Mouse (Mus musculus) neural tube, embryonic 12.5 days (tissue): Measurements from ENCODE around the gene Rhbdf1. TPM values are rescaled to one million over a fixed set of nuclear protein-coding genes. Genes with fewer than 3 reads are reported as not detected.

Experiments
- ATAC-seq: fragments of 200-750 bp; cut with Nextera tagmentation; 2 replicates; pipeline ENCODE4 v1.8.0; 2017; ENCODE audit warnings: low read depth, mild to moderate bottlenecking, moderate TSS enrichment, moderate library complexity; ENCODE audit not compliant: low FRiP score
- H3K27ac ChIP-seq: fragments of 300-500 bp; sonication (generic); 2 replicates; pipeline ENCODE4 v1.5.1; 2016
- H3K27me3 ChIP-seq: fragments of 300-500 bp; sonication (generic); replicated peaks from 2 replicates; pipeline ENCODE4 v1.6.1; 2016; ENCODE audit warnings: mild to moderate bottlenecking
- H3K36me3 ChIP-seq: fragments of 300-500 bp; sonication (generic); 2 replicates; pipeline ENCODE4 v1.6.1; 2016; ENCODE audit warnings: mild to moderate bottlenecking
- H3K4me1 ChIP-seq: fragments of 300-500 bp; sonication (generic); 2 replicates; pipeline ENCODE4 v1.6.1; 2016
- H3K4me2 ChIP-seq: fragments of 300-500 bp; sonication (generic); replicated peaks from 2 replicates; pipeline ENCODE4 v1.6.1; 2016; ENCODE audit warnings: mild to moderate bottlenecking
- H3K4me3 ChIP-seq: fragments of 300-500 bp; sonication (generic); 2 replicates; pipeline ENCODE4 v1.5.1; 2016
- H3K9ac ChIP-seq: fragments of 300-500 bp; sonication (generic); 2 replicates; pipeline ENCODE4 v1.6.1; 2016; ENCODE audit warnings: mild to moderate bottlenecking
- H3K9me3 ChIP-seq: fragments of 300-500 bp; sonication (generic); 2 replicates; pipeline ENCODE4 v1.6.1; 2016; ENCODE audit warnings: mild to moderate bottlenecking
- WGBS: fragments of 180-500 bp; shearing (Covaris S2); methylation state at CpG from one replicate; pipeline ENCODE4 v1.1.7; 2016; 5-methylcytosine and 5-hydroxymethylcytosine counted together
- polyA plus RNA-seq: library from polyadenylated mRNA; unstranded; fragments of >200 nt; fragmentation: Nextera tagmentation; extraction: Ambion mirVana; gene quantifications from 2 replicates; pipeline ENCODE4 v1.2.1, GENCODE M21; 2016

Rhbdf1 gene
- polyA plus RNA-seq, 1 experiment from 2014 or later = 32.9 TPM

DNA sequence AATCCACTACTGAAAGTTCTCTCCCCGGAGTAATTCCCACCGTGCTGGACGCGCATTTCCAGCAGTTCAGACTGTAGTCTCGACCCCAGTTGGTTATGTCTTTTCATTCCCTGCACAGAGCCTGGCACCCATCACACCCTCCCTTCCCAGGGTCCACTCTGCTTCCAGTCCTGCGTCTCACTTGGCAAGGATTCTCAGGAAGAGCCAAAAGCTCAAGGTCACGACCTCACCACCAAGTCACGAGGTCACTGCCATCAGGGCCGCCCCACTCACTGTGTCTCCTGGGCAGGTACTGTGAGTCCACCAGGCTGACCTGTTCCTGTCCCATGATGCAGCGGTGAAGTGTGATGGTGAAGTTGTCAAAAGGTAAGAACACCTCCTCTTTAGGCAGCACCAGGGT is 28.0 kb downstream of the Rhbdf1 start:
- Histone ChIP-seq H3K4me1 (no peaks in the 10 kb centered on the region), H3K9me3 (no peaks in the 10 kb centered on the region), H3K27ac (no peak overlapping the region), H3K36me3 (no peaks in the 10 kb centered on the region), H3K4me3 (no peak overlapping the region), H3K27me3 (no peaks in the 10 kb centered on the region), H3K9ac (no peak overlapping the region), H3K4me2 (no peak overlapping the region)
- no peak for ATAC-seq
- 84% methylated on average over 10 of the region's 10 CpGs for WGBS

DNA sequence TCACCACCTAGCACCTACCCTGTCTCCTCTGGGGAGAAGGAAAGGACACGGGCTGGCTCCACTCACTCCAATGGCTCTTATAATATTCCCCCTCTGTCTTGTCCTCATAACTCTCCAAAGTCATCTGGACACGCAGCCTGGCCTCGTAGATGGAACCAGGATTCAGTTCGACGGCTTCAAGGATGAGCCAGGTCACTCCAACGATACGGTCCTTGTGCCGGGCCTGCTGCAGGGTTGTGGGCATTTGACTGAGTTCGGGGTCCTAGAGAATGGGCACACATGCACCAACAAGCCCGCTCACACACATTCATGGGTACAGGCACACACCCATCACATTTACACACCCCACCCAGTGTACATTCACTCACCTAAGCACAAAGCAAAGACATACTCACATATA is 28.9 kb downstream of the Rhbdf1 start:
- Histone ChIP-seq H3K9ac (no peak overlapping the region), H3K9me3 (no peaks in the 10 kb centered on the region), H3K4me2 (no peak overlapping the region), H3K4me3 (no peak overlapping the region), H3K27me3 (0 out of 2 replicates have a peak, but pooled peaks cover 2% of the 10 kb centered on the region), H3K36me3 (no peaks in the 10 kb centered on the region), H3K27ac (no peak overlapping the region), H3K4me1 (no peaks in the 10 kb centered on the region)
- 83% methylated on average over 10 of the region's 10 CpGs for WGBS
- no peak for ATAC-seq

DNA sequence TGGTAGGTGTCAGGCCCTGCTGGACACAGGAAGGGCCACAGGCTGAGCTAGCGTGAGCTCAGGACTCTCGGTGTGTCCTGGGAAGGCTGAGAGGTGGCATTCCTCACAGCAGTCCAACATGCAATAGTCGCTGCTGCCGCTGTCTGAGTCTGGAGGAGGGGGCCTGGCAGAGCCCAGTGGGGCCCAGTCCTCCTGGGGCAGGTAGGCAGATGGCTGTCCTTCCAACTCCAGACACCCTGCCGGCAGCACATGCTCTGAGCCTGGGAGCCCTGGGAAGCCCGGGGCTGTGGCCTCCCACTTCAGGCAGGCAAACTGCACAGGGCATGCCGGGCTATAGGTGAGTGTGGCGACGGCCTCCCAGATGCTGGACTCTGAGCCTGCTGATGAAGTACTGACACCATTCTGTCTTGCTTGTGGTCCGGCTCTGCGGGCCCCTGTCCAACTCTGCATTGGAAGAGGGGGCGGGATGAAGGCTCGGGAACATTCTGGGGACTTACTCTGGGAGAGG is 31.4 kb downstream of the Rhbdf1 start:
- no peaks in the 10 kb centered on the region for H3K4me1 ChIP-seq
- WGBS = 81% methylated on average over 13 of the region's 13 CpGs
- no peak overlapping the region for H3K9ac ChIP-seq
- no peak overlapping the region for H3K27ac ChIP-seq
- 0 out of 2 replicates have a peak, but pooled peaks cover 2% of the 10 kb centered on the region for H3K27me3 ChIP-seq
- no peaks in the 10 kb centered on the region for H3K9me3 ChIP-seq
- H3K36me3 ChIP-seq = no peaks in the 10 kb centered on the region
- no peak for ATAC-seq
- no peak overlapping the region for H3K4me2 ChIP-seq
- no peak overlapping the region for H3K4me3 ChIP-seq

DNA sequence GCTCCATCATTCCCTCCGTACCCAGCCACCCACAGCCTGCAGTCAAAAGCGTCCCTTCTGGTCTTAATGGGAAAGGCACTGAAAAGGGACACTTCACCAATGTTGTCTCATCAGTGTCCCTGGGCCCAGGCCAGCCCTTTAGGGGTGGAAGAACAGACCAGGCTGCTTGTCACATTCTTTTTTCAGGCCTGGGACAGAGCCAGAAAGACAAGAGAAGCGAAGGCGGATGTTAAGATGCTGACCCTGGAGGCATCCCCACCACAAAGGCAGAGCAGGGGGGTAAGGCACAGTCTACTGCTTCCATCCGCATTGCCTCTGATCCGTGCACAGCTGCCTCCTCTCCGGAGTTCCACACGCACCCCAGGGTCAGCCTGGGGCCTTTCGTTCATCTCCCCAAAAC is 32.0 kb downstream of the Rhbdf1 start:
- no peak overlapping the region for H3K27ac ChIP-seq
- no peaks in the 10 kb centered on the region for H3K4me1 ChIP-seq
- 82% methylated on average over 9 of the region's 9 CpGs for WGBS
- no peak overlapping the region for H3K9ac ChIP-seq
- ATAC-seq = no peak
- no peaks in the 10 kb centered on the region for H3K36me3 ChIP-seq
- H3K27me3 ChIP-seq = 0 out of 2 replicates have a peak, but pooled peaks cover 2% of the 10 kb centered on the region
- no peak overlapping the region for H3K4me2 ChIP-seq
- no peak overlapping the region for H3K4me3 ChIP-seq
- no peaks in the 10 kb centered on the region for H3K9me3 ChIP-seq

DNA sequence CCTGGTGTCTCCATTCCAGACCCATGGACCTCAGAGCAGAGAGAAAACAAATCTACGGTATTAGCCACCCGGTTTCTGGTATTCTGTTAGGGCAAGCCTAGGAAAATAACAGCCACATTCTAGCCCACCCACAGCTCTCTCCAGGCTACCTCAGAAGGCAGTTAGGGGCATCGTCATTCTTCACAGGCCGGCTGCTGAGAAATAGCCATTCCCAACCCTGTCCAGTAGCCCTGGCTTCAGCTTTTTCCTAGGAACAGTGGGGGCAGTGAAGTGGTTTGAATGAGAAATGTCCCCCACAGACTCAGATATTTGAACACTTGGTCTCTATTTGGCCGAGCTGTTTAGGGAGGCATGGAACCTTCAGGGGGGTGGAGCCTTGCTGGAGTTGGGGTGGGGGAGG is 32.7 kb downstream of the Rhbdf1 start:
- Histone ChIP-seq H3K9me3 (no peaks in the 10 kb centered on the region), H3K4me3 (no peak overlapping the region), H3K36me3 (no peaks in the 10 kb centered on the region), H3K27ac (no peak overlapping the region), H3K9ac (no peak overlapping the region), H3K4me1 (no peaks in the 10 kb centered on the region), H3K27me3 (0 out of 2 replicates have a peak, but pooled peaks cover 2% of the 10 kb centered on the region), H3K4me2 (no peak overlapping the region)
- ATAC-seq = no peak
- 58% methylated on average over 5 of the region's 5 CpGs for WGBS

DNA sequence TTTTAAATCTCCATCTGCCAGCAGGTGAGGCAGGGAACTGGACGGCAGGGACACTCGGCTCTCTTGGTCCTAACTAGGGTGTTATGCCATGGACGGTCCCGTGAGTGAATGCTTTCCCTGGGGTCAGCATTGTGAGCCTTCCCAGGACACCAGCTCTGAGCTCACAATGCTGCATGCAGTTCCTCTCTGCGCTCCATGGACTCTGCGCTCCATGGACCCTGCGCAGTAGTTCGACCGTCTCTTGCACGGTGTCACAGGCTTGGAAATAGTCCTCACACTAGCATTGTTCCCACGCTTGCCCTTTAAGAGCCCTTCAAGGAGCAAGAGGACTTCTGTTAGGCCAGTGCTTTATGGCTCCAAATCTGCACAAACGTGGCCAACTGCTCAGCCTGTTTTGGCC is 33.2 kb downstream of the Rhbdf1 start:
- H3K4me3 ChIP-seq = no peak overlapping the region
- H3K27ac ChIP-seq = no peak overlapping the region
- no peak overlapping the region for H3K4me2 ChIP-seq
- H3K9ac ChIP-seq = no peak overlapping the region
- no peaks in the 10 kb centered on the region for H3K9me3 ChIP-seq
- no peak for ATAC-seq
- H3K4me1 ChIP-seq = no peaks in the 10 kb centered on the region
- 0 out of 2 replicates have a peak, but pooled peaks cover 2% of the 10 kb centered on the region for H3K27me3 ChIP-seq
- no peaks in the 10 kb centered on the region for H3K36me3 ChIP-seq
- WGBS = 80% methylated on average over 12 of the region's 12 CpGs

DNA sequence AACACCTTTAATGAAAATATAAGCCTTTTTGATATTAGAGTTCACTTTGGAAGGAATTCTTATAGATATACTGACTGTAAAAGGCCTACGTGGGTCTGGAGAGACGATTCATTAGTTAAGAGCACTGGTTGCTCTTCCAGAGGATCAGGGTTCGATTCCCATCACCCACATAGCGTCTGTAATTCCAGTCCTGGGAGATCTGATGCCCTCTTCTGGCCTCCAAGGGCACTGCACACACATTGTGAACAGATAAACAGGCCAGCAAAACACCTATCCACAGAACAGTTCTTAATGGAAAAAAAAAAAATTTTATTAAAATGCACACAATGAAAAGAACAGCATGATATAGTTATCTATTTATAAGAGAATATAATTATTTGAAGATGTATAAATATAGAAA is 34.8 kb downstream of the Rhbdf1 start:
- no peak overlapping the region for H3K4me3 ChIP-seq
- 92% methylated on average over 4 of the region's 4 CpGs for WGBS
- H3K36me3 ChIP-seq = no peaks in the 10 kb centered on the region
- no peak overlapping the region for H3K9ac ChIP-seq
- H3K27me3 ChIP-seq = 0 out of 2 replicates have a peak, but pooled peaks cover 2% of the 10 kb centered on the region
- H3K9me3 ChIP-seq = no peaks in the 10 kb centered on the region
- no peaks in the 10 kb centered on the region for H3K4me1 ChIP-seq
- ATAC-seq = no peak
- no peak overlapping the region for H3K4me2 ChIP-seq
- H3K27ac ChIP-seq = no peak overlapping the region

DNA sequence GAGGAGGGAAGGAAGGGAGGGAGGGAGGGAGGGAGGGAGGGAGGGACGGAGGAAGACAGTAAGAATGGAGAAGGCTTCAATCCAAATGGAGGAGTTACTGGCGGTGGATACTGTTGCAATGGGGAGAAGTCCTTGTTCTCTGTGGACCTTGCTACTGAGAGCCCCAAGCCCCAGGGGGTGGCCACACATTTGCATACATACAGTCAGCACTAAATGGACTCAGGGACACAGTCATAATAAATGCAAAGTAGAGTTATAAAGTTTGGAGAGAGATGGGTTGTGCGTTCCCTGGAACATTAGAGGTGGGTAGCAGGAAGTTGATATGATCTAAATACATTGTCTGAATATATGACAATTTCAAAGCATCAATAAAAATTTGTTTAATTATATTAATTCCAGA is 36.1 kb downstream of the Rhbdf1 start:
- no peak overlapping the region for H3K9ac ChIP-seq
- H3K27ac ChIP-seq = no peak overlapping the region
- no peak for ATAC-seq
- no peak overlapping the region for H3K4me2 ChIP-seq
- no peaks in the 10 kb centered on the region for H3K9me3 ChIP-seq
- no peak overlapping the region for H3K4me3 ChIP-seq
- no peaks in the 10 kb centered on the region for H3K36me3 ChIP-seq
- no peaks in the 10 kb centered on the region for H3K4me1 ChIP-seq
- WGBS = 77% methylated on average over 3 of the region's 3 CpGs
- H3K27me3 ChIP-seq = 0 out of 2 replicates have a peak, but pooled peaks cover 2% of the 10 kb centered on the region

DNA sequence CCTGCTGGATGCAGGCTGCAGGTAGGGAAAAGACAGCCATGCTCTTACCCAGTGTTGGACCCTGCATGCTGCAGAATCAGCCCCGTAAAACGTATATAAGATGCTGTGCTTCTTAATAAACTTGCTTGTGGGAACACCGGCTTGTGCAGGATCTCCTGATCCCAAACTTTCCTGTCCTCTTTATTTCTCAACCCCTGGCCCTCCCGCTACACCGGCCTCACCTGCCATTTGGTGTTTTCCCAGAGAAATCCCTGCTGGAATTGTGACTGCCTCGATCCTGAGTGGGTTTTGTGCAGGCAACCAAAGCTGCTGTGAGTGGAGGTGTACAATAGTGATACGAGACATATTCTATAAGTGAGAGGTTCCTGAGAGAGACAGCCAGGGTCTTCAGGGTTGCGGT is 37.6 kb downstream of the Rhbdf1 start:
- Histone ChIP-seq H3K4me2 (no peak overlapping the region), H3K36me3 (no peaks in the 10 kb centered on the region), H3K9me3 (no peaks in the 10 kb centered on the region), H3K4me1 (no peaks in the 10 kb centered on the region), H3K4me3 (no peak overlapping the region), H3K27ac (no peak overlapping the region), H3K27me3 (0 out of 2 replicates have a peak, but pooled peaks cover 2% of the 10 kb centered on the region), H3K9ac (no peak overlapping the region)
- WGBS = 86% methylated on average over 8 of the region's 8 CpGs
- no peak for ATAC-seq

DNA sequence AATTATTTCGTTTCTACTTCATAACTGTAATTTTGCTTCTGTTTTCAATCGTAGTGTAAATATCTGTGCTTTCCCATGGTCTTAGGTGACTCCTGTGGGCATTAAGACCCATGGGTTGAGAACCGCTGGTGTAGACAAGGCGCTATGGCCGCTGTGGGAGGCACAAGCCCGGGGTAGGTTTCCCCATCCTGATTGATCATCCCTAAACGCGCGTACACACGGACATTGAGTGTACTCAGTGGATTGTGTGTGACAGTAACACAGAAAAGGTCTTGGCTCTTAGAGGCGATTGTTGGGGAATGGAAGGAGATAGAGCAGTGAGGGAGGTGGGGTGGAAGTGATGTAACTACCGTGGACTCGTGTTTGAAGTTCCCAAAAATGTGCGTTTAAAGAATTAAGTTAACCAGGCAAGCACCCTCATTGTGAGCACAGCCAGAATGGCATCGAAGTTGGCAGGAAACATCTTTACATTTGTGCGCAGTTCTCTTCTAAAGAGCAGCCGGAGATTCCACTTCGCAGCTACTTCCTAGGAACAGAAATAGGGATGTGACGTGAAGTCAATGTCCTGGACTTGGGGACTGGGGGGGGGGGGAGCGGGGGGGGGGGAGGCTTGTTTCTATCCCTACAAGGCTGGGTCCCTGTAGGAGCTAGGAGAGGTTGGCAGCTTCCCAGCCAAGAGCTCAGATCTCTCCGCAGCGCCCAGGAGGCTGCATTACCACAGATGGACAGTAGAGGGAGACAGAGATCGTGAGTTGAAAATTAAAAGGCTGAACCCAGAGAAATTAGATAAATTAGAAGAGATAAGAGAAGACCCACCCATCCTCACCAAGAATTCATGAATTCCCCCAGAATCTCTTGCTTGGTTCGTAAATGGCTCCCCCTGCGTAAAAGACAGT is 39.9 kb downstream of the Rhbdf1 start:
- H3K4me2 ChIP-seq = no peak overlapping the region
- 48% methylated on average over 25 of the region's 25 CpGs for WGBS
- H3K4me3 ChIP-seq = no peak overlapping the region
- peak; percentile 71; the same call in 1 of the 2 replicates for ATAC-seq
- no peaks in the 10 kb centered on the region for H3K36me3 ChIP-seq
- no peaks in the 10 kb centered on the region for H3K4me1 ChIP-seq
- no peak overlapping the region for H3K9ac ChIP-seq
- H3K27me3 ChIP-seq = no peaks in the 10 kb centered on the region
- no peak overlapping the region for H3K27ac ChIP-seq
- H3K9me3 ChIP-seq = no peaks in the 10 kb centered on the region

DNA sequence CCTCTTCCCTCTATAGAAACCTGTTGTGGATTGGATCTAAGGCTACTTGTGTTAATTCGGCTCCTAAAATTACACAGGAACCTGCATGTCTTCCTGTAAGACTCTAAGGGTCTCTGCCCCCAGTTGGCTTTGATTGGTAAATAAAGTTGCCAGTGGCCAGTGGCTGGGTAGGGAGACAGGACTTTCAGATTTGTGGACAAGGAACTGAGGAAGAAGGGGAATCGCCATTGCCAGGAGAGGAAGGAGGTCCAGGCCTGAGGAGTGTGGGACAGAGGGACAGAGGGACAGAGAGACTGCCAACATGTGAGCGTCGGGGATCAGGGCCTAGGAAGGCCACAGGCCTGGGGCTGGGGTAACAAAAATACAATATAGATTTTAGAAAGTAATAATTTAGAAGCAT is 40.9 kb downstream of the Rhbdf1 start:
- 87% methylated on average over 4 of the region's 4 CpGs for WGBS
- H3K4me2 ChIP-seq = no peak overlapping the region
- H3K4me1 ChIP-seq = no peaks in the 10 kb centered on the region
- no peak overlapping the region for H3K9ac ChIP-seq
- H3K36me3 ChIP-seq = no peaks in the 10 kb centered on the region
- no peaks in the 10 kb centered on the region for H3K9me3 ChIP-seq
- H3K4me3 ChIP-seq = no peak overlapping the region
- ATAC-seq = no peak
- no peak overlapping the region for H3K27ac ChIP-seq
- no peaks in the 10 kb centered on the region for H3K27me3 ChIP-seq

DNA sequence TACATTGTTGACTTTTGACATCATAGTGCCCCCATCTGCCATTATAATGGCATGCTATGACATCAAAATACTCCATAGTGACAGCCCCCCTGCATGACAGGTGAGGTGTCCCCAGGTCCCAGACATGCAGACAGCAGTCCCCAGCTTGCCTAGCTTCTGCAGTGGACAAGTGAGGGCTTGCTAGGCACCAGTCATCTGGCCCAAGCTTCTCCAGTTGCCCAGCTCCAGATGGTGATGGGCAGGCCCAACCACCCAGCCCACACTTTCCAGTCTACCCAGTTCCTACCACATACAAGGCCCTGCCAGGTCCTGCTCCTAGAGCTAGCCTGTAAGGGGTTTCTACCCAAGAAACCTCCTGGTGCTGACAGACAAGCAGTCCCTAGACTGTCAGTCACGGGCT is 43.6 kb downstream of the Rhbdf1 start:
- Histone ChIP-seq H3K36me3 (no peaks in the 10 kb centered on the region), H3K9me3 (no peaks in the 10 kb centered on the region), H3K4me2 (no peak overlapping the region), H3K4me3 (no peak overlapping the region), H3K9ac (no peak overlapping the region), H3K4me1 (no peaks in the 10 kb centered on the region), H3K27me3 (no peaks in the 10 kb centered on the region), H3K27ac (no peak overlapping the region)
- no peak for ATAC-seq
- 82% methylated on average over 1 of the region's 1 CpGs for WGBS

DNA sequence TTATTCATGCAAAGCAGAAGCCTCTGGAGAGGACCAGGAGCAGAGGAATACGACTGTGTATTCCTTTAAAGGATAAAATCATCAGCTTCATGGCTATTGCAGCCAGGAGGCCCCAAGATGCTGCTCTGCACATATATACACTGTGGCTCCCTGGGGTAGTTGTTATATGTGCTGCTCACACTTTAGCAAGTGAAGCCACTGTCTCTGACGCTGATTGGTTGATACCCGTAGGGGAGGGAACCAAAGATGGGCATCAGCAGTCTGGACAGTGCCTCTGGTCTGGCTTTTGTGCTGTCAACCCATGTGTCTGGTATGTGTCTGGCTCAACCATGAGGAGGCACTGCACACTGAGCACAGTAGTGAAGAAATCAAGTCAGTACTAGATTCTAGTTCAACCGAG is 55.4 kb downstream of the Rhbdf1 start:
- no peaks in the 10 kb centered on the region for H3K9me3 ChIP-seq
- no peak overlapping the region for H3K4me2 ChIP-seq
- H3K4me3 ChIP-seq = no peak overlapping the region
- WGBS = 78% methylated on average over 4 of the region's 4 CpGs
- H3K4me1 ChIP-seq = peaks cover 3% of the 10 kb centered on the region
- no peak overlapping the region for H3K9ac ChIP-seq
- no peaks in the 10 kb centered on the region for H3K27me3 ChIP-seq
- H3K27ac ChIP-seq = no peak overlapping the region
- ATAC-seq = no peak
- H3K36me3 ChIP-seq = no peaks in the 10 kb centered on the region
